Mouse (Mus musculus) liver, adult 2 months (tissue): Measurements from ENCODE around the gene Tlx2.

Experiments used
- CTCF ChIP-seq: fragments of 200-500 bp; IDR thresholded peaks from 2 replicates; pipeline ENCODE4 v1.5.1; 2011; ENCODE audit warnings: low read depth, low read length, control low read depth
- POLR2A ChIP-seq: fragments of 200-500 bp; IDR thresholded peaks from 2 replicates; pipeline ENCODE4 v1.6.1; 2011; ENCODE audit warnings: low read length, control low read depth; ENCODE audit not compliant: insufficient read depth; ENCODE audit errors: extremely low read depth

- TF ChIP-seq POLR2A (no peak), CTCF (no peak)
Observed at GRCm38 (mm10) chr6:83066441-83066840, 3.7 kb downstream of the Tlx2 start.
